Mouse (Mus musculus): ENCODE measurements around the gene Spag9. TPM values are rescaled to one million over a fixed set of nuclear protein-coding genes. Genes with fewer than 3 reads are reported as not detected.

Spag9 gene
- polyA plus RNA-seq, 1 experiment from 2014 or later, result 51.8 TPM

DNA sequence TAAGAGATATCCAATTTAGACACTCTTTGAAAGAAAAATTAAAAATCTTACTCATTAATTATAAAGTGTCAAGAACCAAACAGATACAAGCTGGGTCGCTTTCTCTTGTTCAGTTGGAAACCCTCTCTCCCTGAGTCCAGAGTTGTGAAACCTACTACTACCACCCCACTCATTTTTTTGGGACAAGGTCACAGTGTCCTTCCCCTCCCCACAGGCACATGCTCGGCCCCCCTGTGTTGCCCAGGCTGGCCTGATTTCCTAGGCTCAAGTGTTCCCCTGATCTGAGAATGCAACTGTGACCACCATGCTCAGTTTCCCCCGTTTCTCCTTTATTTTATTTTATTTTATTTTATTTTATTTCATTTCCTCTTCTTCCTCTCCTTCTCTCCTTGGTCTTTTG, 158.3 kb downstream of the Spag9 start:
- no peak overlapping the region for H3K4me3 ChIP-seq (ENCODE audit: inconsistent target)
- 94% methylated on average over 3 of the region's 3 CpGs for WGBS (ENCODE audit: missing documents)
- H3K27ac ChIP-seq, result no peak overlapping the region
- H3K36me3 ChIP-seq (ENCODE audit: inconsistent target), result no peaks in the 10 kb centered on the region
- H3K79me2 ChIP-seq (ENCODE audit: inconsistent target), result no peaks in the 10 kb centered on the region

DNA sequence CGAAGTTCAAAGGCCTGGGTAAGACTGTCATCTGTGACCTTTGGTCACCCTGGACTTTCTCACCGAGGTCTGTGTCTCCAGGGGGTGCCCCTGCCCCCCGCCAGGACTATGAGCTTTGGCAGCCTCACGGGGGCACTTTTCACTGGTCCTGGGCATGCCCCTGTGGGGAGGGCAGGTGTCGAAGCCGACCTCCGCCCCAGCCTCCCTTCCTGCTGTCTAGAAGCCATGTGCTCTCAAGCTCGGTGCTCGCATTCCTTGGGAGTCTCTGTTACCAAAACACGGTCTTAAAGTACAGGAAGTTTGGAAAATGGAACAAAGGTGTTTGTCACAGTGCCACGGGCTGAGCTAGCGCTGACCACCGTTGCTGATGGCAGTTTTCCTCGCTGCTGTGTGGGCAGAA, 162.6 kb downstream of the Spag9 start:
- no peak overlapping the region for H3K27ac ChIP-seq
- WGBS (ENCODE audit: missing documents), result 88% methylated on average over 14 of the region's 14 CpGs

DNA sequence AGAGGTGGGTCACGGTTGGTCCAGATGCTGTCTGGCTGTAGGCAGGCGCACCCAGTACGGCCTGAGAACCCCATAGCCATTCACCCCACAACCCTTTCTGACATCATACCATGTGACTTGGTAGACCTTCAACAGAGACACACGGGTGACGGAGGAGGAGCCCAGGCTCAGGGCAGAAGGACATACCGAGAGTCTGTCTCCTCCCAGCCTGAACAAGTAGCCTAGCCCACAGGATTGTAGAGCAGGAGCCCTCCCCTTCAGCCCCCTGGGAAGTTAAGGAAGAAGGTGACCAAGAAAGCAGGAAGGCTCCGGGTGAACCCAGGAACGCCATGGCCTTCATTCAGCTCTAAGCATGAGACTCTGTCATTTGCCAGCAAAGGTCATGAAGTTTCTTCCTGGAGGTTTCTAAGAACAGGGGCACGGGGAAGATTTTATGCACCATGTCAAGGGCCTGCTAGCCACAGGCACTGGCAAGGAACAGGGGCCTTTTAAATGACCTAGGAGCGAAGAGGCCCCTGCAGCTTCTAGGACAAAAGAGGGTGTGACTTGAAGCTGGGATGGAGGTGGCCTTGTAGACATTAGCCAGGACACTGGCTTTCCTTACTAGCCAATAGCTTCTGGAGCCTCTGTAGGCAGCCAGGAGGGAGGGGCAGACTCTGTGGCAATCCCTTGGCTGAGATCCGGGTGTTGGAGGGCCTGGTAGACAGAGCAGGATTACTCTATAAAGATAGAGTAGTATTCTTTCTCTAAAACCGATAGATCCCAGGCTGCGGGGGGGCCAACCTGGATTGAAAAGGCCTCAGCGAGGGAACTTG, 163.4 kb downstream of the Spag9 start:
- 91% methylated on average over 14 of the region's 14 CpGs for WGBS (ENCODE audit: missing documents)
- Histone ChIP-seq H3K4me3 (ENCODE audit: inconsistent target) (no peak overlapping the region), H3K27ac (no peak overlapping the region), H3K36me3 (ENCODE audit: inconsistent target) (no peaks in the 10 kb centered on the region), H3K79me2 (ENCODE audit: inconsistent target) (no peaks in the 10 kb centered on the region)

More for the DNA sequence above, 162.6 kb downstream of the Spag9 start:
- no peaks in the 10 kb centered on the region for H3K79me2 ChIP-seq (ENCODE audit: inconsistent target)
- no peaks in the 10 kb centered on the region for H3K36me3 ChIP-seq (ENCODE audit: inconsistent target)
- no peak overlapping the region for H3K4me3 ChIP-seq (ENCODE audit: inconsistent target)

DNA sequence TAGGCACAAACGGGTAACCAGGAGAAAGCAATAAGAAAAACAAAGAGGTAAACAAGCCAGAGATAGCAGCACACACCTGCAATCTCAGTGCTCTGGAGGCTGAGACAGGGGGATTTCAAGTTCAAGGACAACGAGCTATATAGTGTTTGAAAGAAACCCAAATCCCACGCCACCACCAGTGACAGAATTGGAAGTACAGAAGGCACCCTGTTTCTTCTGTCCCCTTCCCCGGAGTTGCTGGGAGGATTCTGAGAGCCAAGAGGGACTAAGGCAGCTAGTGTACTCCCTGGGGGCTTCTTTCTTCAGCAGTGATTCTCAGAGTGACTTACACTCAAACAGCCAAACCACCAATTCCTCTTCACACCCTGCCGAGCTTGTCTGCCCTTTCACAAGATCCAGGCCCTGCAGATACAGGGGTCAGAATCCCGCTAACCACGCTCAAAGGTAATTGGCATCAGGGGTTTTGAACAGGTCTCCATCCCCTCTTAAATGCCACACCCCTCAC, 164.1 kb downstream of the Spag9 start:
- Histone ChIP-seq H3K4me3 (ENCODE audit: inconsistent target) (no peak overlapping the region), H3K27ac (no peak overlapping the region), H3K36me3 (ENCODE audit: inconsistent target) (no peaks in the 10 kb centered on the region), H3K79me2 (ENCODE audit: inconsistent target) (no peaks in the 10 kb centered on the region)
- WGBS (ENCODE audit: missing documents), result 90% methylated on average over 7 of the region's 7 CpGs

DNA sequence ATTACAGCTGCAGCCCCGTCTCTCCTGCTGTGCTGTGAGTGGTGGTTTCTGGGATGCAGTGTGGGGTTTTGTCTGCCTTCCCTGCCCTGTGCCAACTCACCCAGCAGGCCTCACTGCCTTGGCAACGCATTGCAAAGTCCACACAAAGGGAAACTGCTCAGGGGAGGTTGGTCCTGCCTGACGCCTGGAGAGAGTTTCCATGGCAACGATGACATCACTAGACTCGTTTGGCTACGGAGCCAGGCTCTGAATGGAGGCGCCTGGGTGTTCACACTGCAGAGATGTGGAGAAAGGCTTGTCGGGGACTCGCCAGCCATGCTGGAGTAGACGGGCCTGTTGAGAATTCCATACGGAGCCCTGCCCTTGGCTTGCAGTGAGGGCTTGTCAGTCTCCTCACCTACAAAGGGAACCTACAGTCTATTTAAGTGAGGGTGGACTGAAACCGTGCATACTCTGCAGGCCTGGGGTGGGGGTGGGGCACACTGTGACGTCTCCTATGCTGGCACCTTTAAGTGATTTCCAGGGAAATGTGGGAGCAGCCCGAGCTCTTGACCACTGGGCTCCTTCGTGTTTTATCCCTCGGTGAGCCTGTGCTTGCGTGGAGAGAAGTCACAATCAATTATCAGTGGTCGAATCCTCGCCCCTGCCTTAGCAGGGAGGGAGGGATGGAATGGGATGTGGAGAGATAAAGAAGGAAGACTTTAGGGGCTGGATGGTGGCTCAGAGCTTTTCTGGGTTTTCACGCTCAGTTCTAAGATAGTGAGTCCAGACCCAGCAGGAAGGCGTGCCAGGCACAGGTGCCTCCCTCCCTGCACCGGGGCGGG, 164.8 kb downstream of the Spag9 start:
- 18% methylated on average over 23 of the region's 23 CpGs for WGBS (ENCODE audit: missing documents)
- H3K79me2 ChIP-seq (ENCODE audit: inconsistent target), result no peaks in the 10 kb centered on the region
- H3K27ac ChIP-seq, result peak overlapping the region; percentile 92
- H3K4me3 ChIP-seq (ENCODE audit: inconsistent target), result no peak overlapping the region
- H3K36me3 ChIP-seq (ENCODE audit: inconsistent target), result no peaks in the 10 kb centered on the region

DNA sequence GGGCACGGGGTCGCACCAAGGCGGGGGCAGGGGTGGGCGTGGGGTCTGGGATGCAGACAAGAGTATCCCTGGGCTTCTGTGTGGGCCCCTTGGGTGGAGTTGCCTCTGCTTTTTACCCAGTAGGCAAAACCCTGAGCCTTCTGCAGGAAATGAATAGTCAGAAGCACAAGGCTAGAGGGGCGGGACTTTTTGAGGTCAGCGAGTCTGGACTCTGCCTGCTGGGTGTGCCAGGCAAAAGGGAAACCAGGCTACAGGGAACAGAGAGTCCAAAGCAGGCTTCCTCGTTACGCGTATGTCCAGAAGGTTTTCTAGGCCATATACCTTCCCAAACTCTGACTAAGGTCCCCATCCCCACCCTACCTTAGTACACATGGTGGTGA, 165.4 kb downstream of the Spag9 start:
- Histone ChIP-seq H3K79me2 (ENCODE audit: inconsistent target) (no peaks in the 10 kb centered on the region), H3K27ac (peak overlapping the region; percentile 92), H3K4me3 (ENCODE audit: inconsistent target) (no peak overlapping the region), H3K36me3 (ENCODE audit: inconsistent target) (no peaks in the 10 kb centered on the region)
- 3% methylated on average over 7 of the region's 9 CpGs for WGBS (ENCODE audit: missing documents)

DNA sequence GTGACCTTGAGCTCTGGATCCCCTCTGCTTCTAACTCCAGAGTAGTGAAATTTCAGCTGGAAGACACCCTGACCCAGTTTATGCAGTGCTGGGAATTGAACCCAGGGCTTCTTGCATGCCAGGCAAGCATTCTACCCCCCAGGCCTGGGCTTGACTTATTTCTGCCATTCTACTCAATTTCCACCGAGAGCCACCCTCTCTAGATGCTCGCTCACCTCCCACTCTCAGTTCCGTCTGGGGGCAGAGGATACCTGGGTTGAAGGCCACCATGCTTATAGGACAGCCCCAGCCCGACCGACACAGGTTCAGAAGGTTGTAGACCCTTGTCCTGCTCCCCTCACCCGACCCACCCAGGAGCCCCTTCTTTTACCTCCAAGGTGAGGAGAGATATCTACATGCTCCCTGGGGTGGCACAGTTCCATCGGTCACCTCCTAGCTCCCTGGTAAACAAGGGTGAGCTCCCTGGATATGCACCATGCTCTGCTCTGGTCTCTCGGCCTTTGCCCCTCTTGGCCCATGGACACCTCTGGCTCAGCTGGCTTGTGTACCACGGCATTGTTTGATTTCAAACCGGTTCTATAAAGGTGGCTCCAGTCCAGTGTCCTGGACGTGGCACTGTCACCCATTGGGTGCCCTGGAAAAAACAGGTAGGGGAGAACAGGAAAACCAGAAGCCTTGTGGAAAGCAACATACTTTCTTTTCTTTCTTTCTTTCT, 166.1 kb downstream of the Spag9 start:
- 95% methylated on average over 11 of the region's 11 CpGs for WGBS (ENCODE audit: missing documents)
- H3K27ac ChIP-seq, result peak overlapping the region; percentile 92
- H3K4me3 ChIP-seq (ENCODE audit: inconsistent target), result no peak overlapping the region
- H3K79me2 ChIP-seq (ENCODE audit: inconsistent target), result no peaks in the 10 kb centered on the region
- H3K36me3 ChIP-seq (ENCODE audit: inconsistent target), result no peaks in the 10 kb centered on the region

DNA sequence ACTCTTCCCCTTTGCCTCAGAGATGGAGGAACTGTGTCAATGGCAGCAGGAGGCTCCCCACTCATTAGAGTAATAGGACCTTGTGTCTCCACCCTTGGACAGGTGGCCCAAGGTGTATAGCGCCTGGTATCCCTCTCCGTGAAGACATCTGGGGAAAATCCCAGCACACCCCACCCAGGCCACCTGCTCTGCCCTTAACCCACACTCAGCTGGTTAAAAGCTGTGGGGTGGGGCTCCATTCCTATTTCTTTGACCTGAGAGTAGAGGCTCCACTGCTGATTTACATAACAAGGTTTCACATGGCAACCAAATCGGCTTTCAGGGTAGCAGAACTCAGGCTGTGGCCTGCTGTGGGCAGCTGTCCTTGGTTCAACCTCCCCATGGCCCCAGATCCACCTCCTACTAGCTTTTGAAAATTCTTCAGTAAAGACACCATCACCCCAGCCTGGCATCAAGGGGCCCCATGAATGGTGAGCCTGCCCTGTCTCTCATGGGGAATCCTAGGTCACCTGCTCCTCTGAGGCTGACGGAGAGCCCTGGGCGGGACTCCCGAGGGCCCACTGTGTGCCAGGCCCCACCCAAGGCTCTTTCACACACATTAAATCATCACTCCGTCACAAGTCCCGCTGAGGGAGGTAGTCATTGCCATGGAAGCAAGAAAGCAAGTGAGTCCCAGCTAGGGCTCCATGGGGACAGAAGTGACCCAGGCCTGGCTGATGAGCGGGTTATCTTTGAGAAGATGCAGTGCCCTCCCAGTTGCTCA, 167.3 kb downstream of the Spag9 start:
- H3K4me3 ChIP-seq (ENCODE audit: inconsistent target), result no peak overlapping the region
- WGBS (ENCODE audit: missing documents), result 100% methylated on average over 9 of the region's 9 CpGs
- no peaks in the 10 kb centered on the region for H3K36me3 ChIP-seq (ENCODE audit: inconsistent target)
- H3K27ac ChIP-seq, result no peak overlapping the region
- no peaks in the 10 kb centered on the region for H3K79me2 ChIP-seq (ENCODE audit: inconsistent target)

DNA sequence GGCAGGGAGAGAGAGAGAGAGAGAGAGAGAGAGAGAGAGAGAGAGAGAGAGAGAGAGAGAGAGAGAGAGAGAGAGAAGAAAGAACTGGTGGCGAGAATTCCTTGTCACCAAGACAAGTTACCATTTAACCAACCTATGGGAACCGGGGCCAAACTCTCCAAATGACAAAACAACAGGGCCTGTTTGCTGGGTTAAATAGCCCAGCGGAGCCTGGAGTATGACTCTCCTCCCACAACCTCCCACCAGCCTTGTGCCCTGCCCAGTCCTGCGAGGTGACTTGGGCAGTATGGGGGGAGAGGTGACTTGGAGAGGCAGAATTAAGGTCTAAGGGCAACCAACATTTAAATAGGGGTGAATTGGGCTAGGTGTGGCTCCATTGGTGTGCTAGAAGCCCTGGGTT, 169.9 kb downstream of the Spag9 start:
- Histone ChIP-seq H3K27ac (no peak overlapping the region), H3K79me2 (ENCODE audit: inconsistent target) (no peaks in the 10 kb centered on the region), H3K36me3 (ENCODE audit: inconsistent target) (no peaks in the 10 kb centered on the region), H3K4me3 (ENCODE audit: inconsistent target) (no peak overlapping the region)
- 98% methylated on average over 4 of the region's 4 CpGs for WGBS (ENCODE audit: missing documents)

DNA sequence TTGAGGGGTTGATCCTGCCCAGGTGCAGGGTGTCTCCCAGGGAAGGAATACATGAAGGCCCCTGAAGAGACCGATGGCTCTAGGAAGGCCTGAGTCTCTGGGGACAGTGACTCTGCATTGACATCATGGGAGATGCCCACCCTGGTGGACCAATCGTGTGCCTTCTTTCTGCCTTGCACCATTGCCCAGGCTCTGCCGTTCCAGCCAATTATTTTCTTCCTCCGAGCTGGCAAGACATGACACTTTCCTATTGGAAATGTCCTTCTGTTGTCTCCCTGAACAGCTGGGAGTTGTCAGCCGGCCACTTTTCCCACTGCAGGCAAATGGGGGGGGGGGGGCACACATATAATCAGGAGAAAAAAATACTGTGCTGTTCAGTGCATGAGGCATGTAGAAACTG, 172.3 kb downstream of the Spag9 start:
- Histone ChIP-seq H3K36me3 (ENCODE audit: inconsistent target) (no peaks in the 10 kb centered on the region), H3K27ac (no peak overlapping the region), H3K79me2 (ENCODE audit: inconsistent target) (no peaks in the 10 kb centered on the region), H3K4me3 (ENCODE audit: inconsistent target) (no peak overlapping the region)
- WGBS (ENCODE audit: missing documents), result 90% methylated on average over 5 of the region's 5 CpGs

DNA sequence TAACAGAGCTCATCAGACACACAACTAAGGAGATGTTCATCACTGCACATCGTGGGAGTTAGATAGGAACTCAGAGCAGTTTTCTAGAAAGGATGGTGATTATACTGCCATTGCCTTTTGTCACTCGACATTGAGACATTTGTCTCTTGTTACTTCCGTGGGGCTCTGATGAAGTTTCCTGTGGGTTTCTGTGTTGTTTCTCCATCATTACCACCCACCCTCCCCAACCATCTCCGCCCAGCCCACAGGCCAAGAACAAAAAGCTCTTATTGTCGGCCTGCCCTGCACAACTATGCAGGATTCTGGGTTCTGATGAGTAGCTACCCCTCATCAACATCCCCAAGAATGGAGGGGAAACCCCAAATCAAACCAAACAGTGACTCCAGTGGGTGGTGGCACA, 173.7 kb downstream of the Spag9 start:
- no peak overlapping the region for H3K27ac ChIP-seq
- no peaks in the 10 kb centered on the region for H3K36me3 ChIP-seq (ENCODE audit: inconsistent target)
- H3K79me2 ChIP-seq (ENCODE audit: inconsistent target), result no peaks in the 10 kb centered on the region
- H3K4me3 ChIP-seq (ENCODE audit: inconsistent target), result no peak overlapping the region
- 45% methylated on average over 5 of the region's 5 CpGs for WGBS (ENCODE audit: missing documents)

DNA sequence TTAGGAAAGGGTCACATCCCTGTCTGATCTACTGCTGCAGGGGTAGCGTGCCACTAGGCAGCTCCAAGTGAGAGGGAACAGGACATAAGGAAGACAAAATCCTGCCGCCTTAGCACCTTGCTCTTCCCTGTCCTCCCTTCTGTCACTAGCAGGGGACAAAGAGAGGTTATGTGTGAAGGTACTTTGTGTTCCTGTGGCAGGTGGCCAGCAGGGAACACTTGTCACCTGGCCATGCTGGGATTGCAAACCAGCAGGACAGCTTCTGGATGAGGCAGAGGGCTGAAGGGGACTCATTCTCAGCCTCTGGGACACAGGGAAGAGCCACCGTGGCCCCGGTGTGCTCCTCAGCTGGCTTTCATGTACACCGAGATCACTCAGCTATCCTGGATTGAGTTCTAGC, 175.8 kb downstream of the Spag9 start:
- H3K4me3 ChIP-seq (ENCODE audit: inconsistent target), result no peak overlapping the region
- no peaks in the 10 kb centered on the region for H3K79me2 ChIP-seq (ENCODE audit: inconsistent target)
- WGBS (ENCODE audit: missing documents), result 98% methylated on average over 5 of the region's 5 CpGs
- H3K36me3 ChIP-seq (ENCODE audit: inconsistent target), result no peaks in the 10 kb centered on the region
- H3K27ac ChIP-seq, result no peak overlapping the region

DNA sequence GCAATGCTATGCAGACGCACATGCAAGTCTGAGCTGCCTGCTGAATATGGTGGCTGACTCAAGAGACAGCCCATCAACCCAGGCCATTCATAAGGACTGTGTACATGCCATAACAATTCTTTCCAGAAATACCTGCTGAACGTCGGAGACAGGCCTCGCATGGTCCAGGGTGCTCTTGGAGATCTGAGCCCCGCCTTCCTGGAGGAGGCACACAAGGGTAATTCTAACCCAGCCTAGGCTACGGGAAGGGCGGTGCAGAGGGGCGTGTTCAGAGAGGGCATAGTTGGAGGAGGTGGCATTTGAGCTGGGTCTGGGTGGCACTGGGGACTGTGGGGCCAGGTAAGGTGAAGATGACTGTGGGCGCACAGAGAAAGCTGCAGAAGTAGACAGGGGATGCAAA, 176.3 kb downstream of the Spag9 start:
- H3K36me3 ChIP-seq (ENCODE audit: inconsistent target), result no peaks in the 10 kb centered on the region
- H3K4me3 ChIP-seq (ENCODE audit: inconsistent target), result no peak overlapping the region
- no peak overlapping the region for H3K27ac ChIP-seq
- no peaks in the 10 kb centered on the region for H3K79me2 ChIP-seq (ENCODE audit: inconsistent target)
- whole genome bisulfite sequencing (ENCODE audit: missing documents), result 88% methylated on average over 9 of the region's 9 CpGs

DNA sequence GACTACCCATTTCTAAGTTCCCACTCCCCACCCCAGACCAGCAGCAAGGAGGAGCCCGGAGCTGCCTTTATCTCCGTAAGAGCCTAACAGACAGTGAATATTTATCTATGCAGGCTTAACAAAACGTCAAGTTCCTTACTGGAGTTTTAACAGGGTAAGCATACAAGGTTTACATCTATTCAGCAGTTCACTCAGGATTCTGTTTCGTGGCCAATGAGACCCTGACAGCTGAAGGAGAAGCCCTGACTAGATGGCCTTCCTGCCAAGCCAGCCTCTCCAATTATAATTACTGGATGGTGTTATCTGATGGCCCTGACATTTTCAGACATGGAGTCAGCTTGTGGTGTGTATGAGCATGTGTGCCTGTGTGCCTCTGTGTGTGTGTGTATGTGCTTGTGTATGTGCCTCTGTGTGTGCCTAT, 177.8 kb downstream of the Spag9 start:
- WGBS (ENCODE audit: missing documents), result 94% methylated on average over 4 of the region's 4 CpGs
- no peaks in the 10 kb centered on the region for H3K79me2 ChIP-seq (ENCODE audit: inconsistent target)
- no peak overlapping the region for H3K4me3 ChIP-seq (ENCODE audit: inconsistent target)
- no peaks in the 10 kb centered on the region for H3K36me3 ChIP-seq (ENCODE audit: inconsistent target)
- H3K27ac ChIP-seq, result no peak overlapping the region

Measured in macrophage (primary cell).